Mouse (Mus musculus) CH12.LX (cell line): ENCODE results near the gene Slc46a2. TPM values are rescaled to one million over a fixed set of nuclear protein-coding genes. Genes with fewer than 3 reads are reported as not detected.

ENCODE experiments used
- DNase-seq: peaks from one replicate; pipeline ENCODE4 v3.0.0-alpha.2; 2013; ENCODE audit errors: extremely low read depth
- H3K27ac ChIP-seq: 2 replicates; pipeline ENCODE4 v1.5.1; 2012; ENCODE audit warnings: low read depth, mild to moderate bottlenecking, control low read depth, moderate library complexity; ENCODE audit not compliant: insufficient read depth
- H3K27me3 ChIP-seq: replicated peaks from 2 replicates; pipeline ENCODE3; 2012; ENCODE audit warnings: inconsistent platforms
- H3K36me3 ChIP-seq, 2 experiments: replicated peaks in 1 of 2; 2 replicates each; pipeline versions ENCODE3 to v1.6.1; 2012; ENCODE audit warnings: inconsistent platforms in 1 of 2, low read length in 1 of 2, mild to moderate bottlenecking in 1 of 2, mixed read lengths in 1 of 2, moderate library complexity in 1 of 2; ENCODE audit not compliant: control insufficient read depth in 1 of 2, insufficient read depth in 1 of 2
- H3K4me1 ChIP-seq, 2 experiments: 2 replicates each; pipeline ENCODE4 v1.6.1; 2012; ENCODE audit warnings: inconsistent platforms in 1 of 2, moderate library complexity in 1 of 2; ENCODE audit not compliant: insufficient read depth in 2 of 2, control insufficient read depth in 1 of 2
- H3K4me2 ChIP-seq: 2 replicates; pipeline ENCODE4 v1.6.1; 2012; ENCODE audit warnings: low read depth, mild to moderate bottlenecking, control low read depth; ENCODE audit not compliant: poor library complexity, insufficient read depth, severe bottlenecking
- H3K4me3 ChIP-seq, 3 experiments: fragments of 150-350 bp in 1 of 3; sonication (generic) in 1 of 3; replicated peaks in 1 of 3; 2 replicates each; pipeline versions ENCODE3 to v1.5.1; 2011 to 2012; ENCODE audit warnings: low read depth in 2 of 3, low read length in 2 of 3, mild to moderate bottlenecking in 2 of 3, moderate library complexity in 2 of 3, control low read depth in 1 of 3, improper control_type of control experiment in 1 of 3, inconsistent platforms in 1 of 3, mixed read lengths in 1 of 3; ENCODE audit not compliant: poor library complexity in 1 of 3
- H3K79me2 ChIP-seq: replicated peaks from 2 replicates; pipeline ENCODE4 v1.6.1; 2012; ENCODE audit warnings: mild to moderate bottlenecking, moderate library complexity; ENCODE audit not compliant: control insufficient read depth, poor library complexity, insufficient read depth, severe bottlenecking; ENCODE audit errors: extremely low read depth
- H3K9ac ChIP-seq: 2 replicates; pipeline ENCODE4 v1.6.1; 2012; ENCODE audit warnings: low read depth, mild to moderate bottlenecking, control low read depth, moderate library complexity; ENCODE audit not compliant: insufficient read depth
- H3K9me3 ChIP-seq: replicated peaks from 2 replicates; pipeline ENCODE3; 2012; ENCODE audit warnings: low read length, inconsistent platforms, mixed read lengths
- BHLHE40 ChIP-seq: IDR thresholded peaks from 2 replicates; pipeline ENCODE4 v1.6.1; 2011; ENCODE audit warnings: mild to moderate bottlenecking, low read depth, low read length, improper control_type of control experiment
- CHD1 ChIP-seq: IDR thresholded peaks from 2 replicates; pipeline ENCODE4 v1.6.1; 2012; ENCODE audit warnings: low read depth, low read length, improper control_type of control experiment, inconsistent platforms
- CHD2 ChIP-seq: IDR thresholded peaks from 2 replicates; pipeline ENCODE4 v1.6.1; 2011; ENCODE audit warnings: low read length, improper control_type of control experiment
- ELF1 ChIP-seq: IDR thresholded peaks from 2 replicates; pipeline ENCODE4 v1.6.1; 2014; ENCODE audit warnings: low read depth, mild to moderate bottlenecking, inconsistent platforms, low read length, improper control_type of control experiment
- EP300 ChIP-seq: IDR thresholded peaks from 2 replicates; pipeline ENCODE4 v1.6.1; 2011; ENCODE audit warnings: low read length, improper control_type of control experiment
- ETS1 ChIP-seq: conservative IDR thresholded peaks from 2 replicates; pipeline ENCODE4 v1.6.1; 2012; ENCODE audit warnings: low read depth, mild to moderate bottlenecking, inconsistent platforms, low read length, improper control_type of control experiment, moderate library complexity
- KAT2A ChIP-seq: IDR thresholded peaks from 2 replicates; pipeline ENCODE4 v1.6.1; 2012; ENCODE audit warnings: low read length, improper control_type of control experiment, inconsistent platforms; ENCODE audit not compliant: insufficient replicate concordance
- MAFK ChIP-seq: IDR thresholded peaks from 2 replicates; pipeline ENCODE4 v1.6.1; 2011; ENCODE audit warnings: low read length, improper control_type of control experiment; ENCODE audit not compliant: insufficient replicate concordance
- MAX ChIP-seq: IDR thresholded peaks from 2 replicates; pipeline ENCODE4 v1.6.1; 2011; ENCODE audit warnings: low read length, improper control_type of control experiment
- MXI1 ChIP-seq: IDR thresholded peaks from 2 replicates; pipeline ENCODE4 v1.6.1; 2011; ENCODE audit warnings: mild to moderate bottlenecking, low read depth, low read length, improper control_type of control experiment
- MYC ChIP-seq: IDR thresholded peaks from 2 replicates; pipeline ENCODE4 v1.6.1; 2011; ENCODE audit warnings: low read depth, mild to moderate bottlenecking, improper control_type of control experiment, low read length
- PAX5 ChIP-seq: IDR thresholded peaks from 2 replicates; pipeline ENCODE4 v1.6.1; 2012; ENCODE audit warnings: low read length, inconsistent platforms, mixed read lengths
- POLR2A ChIP-seq: IDR thresholded peaks from 2 replicates; pipeline ENCODE4 v1.6.1; 2011; ENCODE audit warnings: low read depth, mild to moderate bottlenecking, improper control_type of control experiment, low read length
- POLR2AphosphoS2 ChIP-seq: IDR thresholded peaks from 2 replicates; pipeline ENCODE4 v1.6.1; 2011; ENCODE audit warnings: low read depth, low read length, improper control_type of control experiment
- SIN3A ChIP-seq: IDR thresholded peaks from 2 replicates; pipeline ENCODE4 v1.6.1; 2012; ENCODE audit warnings: low read length, improper control_type of control experiment, inconsistent platforms
- TBP ChIP-seq: conservative IDR thresholded peaks from 2 replicates; pipeline ENCODE4 v1.6.1; 2011; ENCODE audit warnings: low read depth, low read length, improper control_type of control experiment
- UBTF ChIP-seq: IDR thresholded peaks from 2 replicates; pipeline ENCODE4 v1.6.1; 2012; ENCODE audit warnings: low read depth, mild to moderate bottlenecking, inconsistent platforms, low read length, improper control_type of control experiment, moderate library complexity
- USF1 ChIP-seq: IDR thresholded peaks from 2 replicates; pipeline ENCODE4 v1.6.1; 2014; ENCODE audit warnings: low read depth, mild to moderate bottlenecking, inconsistent platforms, low read length, improper control_type of control experiment
- ZC3H11A ChIP-seq: IDR thresholded peaks from 2 replicates; pipeline ENCODE4 v1.6.1; 2012; ENCODE audit warnings: low read depth, mild to moderate bottlenecking, inconsistent platforms, low read length, improper control_type of control experiment
- ZKSCAN1 ChIP-seq: IDR thresholded peaks from 2 replicates; pipeline ENCODE4 v1.6.1; 2012; ENCODE audit warnings: low read depth, inconsistent platforms, low read length, improper control_type of control experiment, borderline replicate concordance
- ZNF384 ChIP-seq: IDR thresholded peaks from 2 replicates; pipeline ENCODE4 v1.6.1; 2012; ENCODE audit warnings: low read depth, low read length, improper control_type of control experiment, inconsistent platforms
- dilution Hi-C: fragments of 300-500 bp; cut with MboI; formaldehyde crosslinking; loops from 2 replicates; pipeline ENCODE4 v1.14.3; 2020; ENCODE audit warnings: low sequenced_read_pairs; ENCODE audit not compliant: extremely low pct_unique_long_range_greater_than_20kb, extremely low pct_ligation_motif_present
- in situ Hi-C: fragments of 300-500 bp; cut with MboI; formaldehyde crosslinking; loops from 3 replicates; pipeline ENCODE4 v1.14.3; 2019; ENCODE audit warnings: low sequenced_read_pairs, low pct_ligation_motif_present, low pct_unique_long_range_greater_than_20kb, mixed read lengths
- polyA plus RNA-seq: library from polyadenylated mRNA; unstranded; fragments of >175 nt; gene quantifications from 2 replicates; pipeline ENCODE4 v1.2.1, GENCODE M21; 2012; ENCODE audit warnings: low read depth; ENCODE audit not compliant: insufficient read length
- total RNA-seq, 2 experiments: library from RNA; depleted of rRNA; stranded (reverse); fragments of 300-350 nt in 1 of 2; fragments of >200 nt in 1 of 2; gene quantifications; 2 replicates each; pipeline ENCODE4 v1.2.3; 2012 to 2014

Gene Slc46a2
- total and polyA plus RNA-seq, 3 experiments = not detected

- H3K27ac ChIP-seq = no peak overlapping the region
- peaks cover 0 to 8% of the 10 kb centered on the region in 2 experiments for H3K36me3 ChIP-seq
- no peak overlapping the region for H3K4me2 ChIP-seq
- H3K9ac ChIP-seq = no peak overlapping the region
- DNase-seq = no peak
- no peaks in the 10 kb centered on the region for H3K79me2 ChIP-seq
- H3K4me1 ChIP-seq = peaks cover 0 to 3% of the 10 kb centered on the region in 2 experiments; a peak in 1 of 4 replicates
- no peak overlapping the region for H3K4me3 ChIP-seq
- H3K27me3 ChIP-seq = no peaks in the 10 kb centered on the region
- dilution Hi-C loops = no loop called here
- TF ChIP-seq ETS1 = no peak
- no peak for TF ChIP-seq EP300
- no peak for TF ChIP-seq ZC3H11A
- TF ChIP-seq POLR2AphosphoS2 = no peak
- TF ChIP-seq SIN3A = no peak
- no peak for TF ChIP-seq MXI1
- no peak for TF ChIP-seq MYC
- TF ChIP-seq TBP = no peak
- TF ChIP-seq CHD1 = no peak
- no peak for TF ChIP-seq MAFK
- TF ChIP-seq ZKSCAN1 = no peak
- no peak for TF ChIP-seq USF1
- H3K9me3 ChIP-seq = no peaks in the 10 kb centered on the region
- in situ Hi-C loops = no loop called here
Observed at GRCm38 (mm10) chr4:59907657-59908230, 7.1 kb downstream of the Slc46a2 start.

- no peaks in the 10 kb centered on the region for H3K27me3 ChIP-seq
- no peak overlapping the region for H3K4me3 ChIP-seq
- H3K27ac ChIP-seq = no peak overlapping the region
- dilution Hi-C loops (no loop called here), in situ Hi-C loops (no loop called here)
- H3K36me3 ChIP-seq = peaks cover 0 to 14% of the 10 kb centered on the region in 2 experiments
- H3K9me3 ChIP-seq = no peaks in the 10 kb centered on the region
- peaks cover 0 to 3% of the 10 kb centered on the region in 2 experiments; a peak in 1 of 4 replicates for H3K4me1 ChIP-seq
- no peak overlapping the region for H3K9ac ChIP-seq
- DNase-seq = no peak
- H3K79me2 ChIP-seq = no peaks in the 10 kb centered on the region
- no peak overlapping the region for H3K4me2 ChIP-seq
- TF ChIP-seq UBTF (no peak), MAX (no peak), PAX5 (no peak), POLR2A (no peak), MYC (no peak), USF1 (no peak), ETS1 (no peak), ELF1 (no peak), KAT2A (no peak), MXI1 (no peak), BHLHE40 (no peak), ZNF384 (no peak), CHD2 (no peak), SIN3A (no peak), MAFK (no peak)
Observed at GRCm38 (mm10) chr4:59907092-59907491, 7.8 kb downstream of the Slc46a2 start.
